Mouse (Mus musculus) heart, adult 8-10 months (tissue): ENCODE measurements around the gene Nsl1. TPM values are rescaled to one million over a fixed set of nuclear protein-coding genes. Genes with fewer than 3 reads are reported as not detected.

ENCODE experiments used
- DNase-seq: peaks from one replicate; pipeline ENCODE4 v3.0.0; 2022; ENCODE audit warnings: low spot score
- total RNA-seq, 4 experiments: library from RNA; stranded (reverse); gene quantifications; 2 replicates each; pipeline ENCODE4 v1.2.4; 2022

Gene Nsl1
- total RNA-seq, 4 experiments from 2014 or later = 0.19 to 0.79 (median 0.34) TPM

GRCm38 (mm10) chr1:191135406-191135805 lies 72.6 kb downstream of the Nsl1 start:
- DNase-seq = no peak

Other genes with a start within 250 kb of the Nsl1 start
- 10 to 100 TPM; 14.2 to 18.5 (median 17.0) TPM for gene Rps6kc1, start 151.2 kb upstream of the Nsl1 start, total RNA-seq
- gene Angel2, start 137.9 kb upstream of the Nsl1 start, total RNA-seq = 10 to 100 TPM; 24.0 to 30.2 (median 26.4) TPM
- 1 to 10 TPM in 1 of 4 experiments, under 1 TPM in 3; 0.08 to 1.0 (median 0.27) TPM for gene Vash2, start 83.7 kb upstream of the Nsl1 start, total RNA-seq
- gene Flvcr1, start 36.9 kb upstream of the Nsl1 start, total RNA-seq = 1 to 10 TPM; 3.5 to 6.5 (median 4.0) TPM
- gene Spata45, start 26.4 kb upstream of the Nsl1 start, total RNA-seq = not detected
- gene Tatdn3, start 80 bp upstream of the Nsl1 start, total RNA-seq = 10 to 100 TPM in 3 of 4 experiments, 1 to 10 TPM in 1; 9.6 to 17.8 (median 12.1) TPM
- under 1 TPM in 3 of 4 experiments, not detected in 1; 0.49 to 0.75 (median 0.69) TPM for gene Batf3, start 34.8 kb downstream of the Nsl1 start, total RNA-seq
- not detected for gene Fam71a, start 101.8 kb downstream of the Nsl1 start, total RNA-seq
- 10 to 100 TPM in 1 of 4 experiments, 1 to 10 TPM in 3; 3.0 to 10.3 (median 4.2) TPM for gene Atf3, start 155.0 kb downstream of the Nsl1 start, total RNA-seq